ENCODE assay signal across 12 mouse cellular contexts in genomic region chr2:132717537-132717912, GRCm38 (mm10).
"Had no signal": no experiment of that assay in that cellular context is flagged by ENCODE, and none has a peak within 500 bp of the region (broad histone marks: within the 10 kb centered on the region; RNA-seq: fewer than 3 reads in every experiment).

No protein-coding gene starts in this region.

- H3K27ac ChIP-seq: kidney, postnatal 0 days; limb, embryonic 10.5 days; liver, embryonic 15.5 days; midbrain, embryonic 15.5 days; neural tube, embryonic 12.5 days; stomach, embryonic 15.5 days had no signal

- H3K4me1 ChIP-seq: limb, embryonic 10.5 days; liver, embryonic 15.5 days; stomach, embryonic 15.5 days had no signal

- H3K27me3 ChIP-seq: liver, embryonic 15.5 days; midbrain, embryonic 15.5 days; neural tube, embryonic 12.5 days; stomach, embryonic 15.5 days had no signal

- H3K4me3 ChIP-seq: limb, embryonic 10.5 days; liver, embryonic 15.5 days; midbrain, embryonic 15.5 days; neural tube, embryonic 12.5 days; stomach, embryonic 15.5 days had no signal

- DNase-seq: kidney, adult 8-10 months; kidney, postnatal 36 days; lung, adult 2 months; lung, postnatal 36 days; thymus, postnatal 36 days had no signal

- ATAC-seq: lung, postnatal 0 days; midbrain, embryonic 15.5 days had no signal
